Mouse (Mus musculus) frontal cortex, adult (tissue): ENCODE measurements around the gene Rflna.

Experiments
- ATAC-seq: cut with Nextera tagmentation; 2 replicates; pipeline ENCODE4 v1.9.2; 2017; ENCODE audit warnings: mild to moderate bottlenecking, moderate library complexity, mixed read lengths; ENCODE audit not compliant: low TSS enrichment

Rflna gene

DNA sequence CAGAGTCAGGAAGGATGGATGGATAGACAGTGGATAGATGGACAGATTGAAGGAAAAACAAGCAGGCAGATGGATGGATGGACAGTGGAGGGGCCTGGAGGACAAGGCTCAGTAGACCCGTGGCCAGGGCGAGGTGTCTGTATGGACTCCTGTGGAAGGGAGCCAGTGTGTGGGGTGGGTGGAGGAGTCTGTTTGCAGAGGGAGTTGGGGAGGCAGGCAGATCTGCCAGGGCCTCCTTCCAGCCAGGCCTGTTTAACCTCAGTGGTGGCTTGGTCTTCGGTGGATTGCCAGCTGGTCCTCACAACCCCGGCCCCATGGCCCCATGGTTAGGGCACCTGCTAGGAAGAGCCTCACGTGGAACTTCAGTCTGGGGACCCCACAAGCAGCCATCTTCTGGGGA is 3.9 kb downstream of the Rflna start:
- no peak for ATAC-seq

DNA sequence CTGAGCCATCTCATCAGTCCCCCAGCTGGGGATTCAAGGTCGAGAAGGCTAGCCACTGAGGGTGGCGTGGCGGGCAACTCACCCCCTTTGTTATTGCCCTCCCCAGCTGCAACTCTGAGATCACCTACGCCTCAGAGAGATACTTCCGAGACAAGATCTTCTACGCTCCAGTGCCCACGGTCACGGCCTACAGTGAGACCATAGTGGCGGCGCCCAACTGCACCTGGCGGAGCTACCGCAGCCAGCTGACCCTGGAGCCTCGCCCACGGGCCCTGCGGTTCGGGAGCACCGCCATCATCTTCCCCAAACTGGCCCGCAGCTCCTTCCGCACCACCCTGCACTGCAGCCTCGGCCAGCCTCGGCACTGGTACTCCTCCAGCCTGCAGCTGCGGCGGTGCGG is 8.1 kb downstream of the Rflna start:
- no peak for ATAC-seq

DNA sequence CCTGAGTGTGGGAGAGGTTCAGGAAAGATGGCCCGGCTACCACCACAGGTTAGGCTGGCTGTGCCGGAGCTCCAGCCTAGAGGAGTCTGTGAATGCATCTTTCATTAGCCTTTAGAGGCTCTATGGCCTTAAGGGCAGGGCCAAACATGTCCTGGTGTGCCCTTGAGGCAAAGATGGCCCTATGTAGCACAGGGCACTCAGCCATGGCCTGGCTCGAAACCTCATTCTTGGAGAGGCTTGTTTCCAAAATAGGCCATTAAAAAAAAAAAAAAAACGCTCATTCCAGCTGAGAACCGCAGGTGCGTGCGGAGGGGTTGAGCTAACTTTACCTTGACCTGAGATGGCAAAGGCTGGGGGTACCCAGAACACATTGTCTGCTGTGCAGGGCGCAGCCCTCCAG is 8.6 kb downstream of the Rflna start:
- no peak for ATAC-seq

DNA sequence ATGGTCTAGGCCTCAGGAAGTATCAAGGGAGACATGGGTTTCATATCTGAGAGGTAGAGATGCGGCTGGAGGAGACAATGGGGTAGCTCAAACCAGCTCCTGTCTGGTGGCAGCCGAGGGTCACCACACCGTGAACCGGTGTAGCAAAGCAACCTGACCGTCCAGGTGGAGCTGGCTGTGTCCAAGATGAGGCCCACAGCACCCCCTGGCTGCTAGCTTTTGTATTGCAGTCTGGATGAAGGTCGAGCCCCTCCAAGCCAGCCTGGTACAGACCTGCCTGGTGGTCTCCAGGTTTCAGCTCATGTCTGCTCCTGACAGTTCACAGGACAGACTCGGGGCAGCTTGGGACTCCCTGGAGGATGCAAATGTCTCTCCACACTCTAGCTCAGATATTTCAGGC is 11.5 kb downstream of the Rflna start:
- ATAC-seq = 0 out of 2 replicates have a peak, but pooled peaks have one; percentile 32

DNA sequence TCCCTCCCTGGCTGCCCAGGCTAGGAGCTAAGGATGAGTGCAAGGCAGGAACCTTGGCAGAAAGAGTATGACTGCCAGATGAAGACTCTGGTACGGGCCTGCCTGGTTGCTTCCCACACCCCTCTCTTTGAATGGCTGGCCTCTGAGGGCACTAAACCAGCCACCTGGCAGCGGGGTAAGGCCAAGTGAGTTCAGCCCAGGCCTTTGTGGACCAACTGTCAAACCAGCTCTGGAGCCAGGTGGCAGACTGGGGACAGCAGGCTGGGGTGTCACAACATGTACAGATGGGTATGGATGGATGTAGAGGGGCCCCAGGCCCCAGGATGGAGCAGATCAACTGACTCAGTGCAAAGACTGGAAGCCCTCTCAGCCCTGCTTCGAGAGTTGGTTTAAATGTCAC is 12.0 kb downstream of the Rflna start:
- ATAC-seq = no peak

DNA sequence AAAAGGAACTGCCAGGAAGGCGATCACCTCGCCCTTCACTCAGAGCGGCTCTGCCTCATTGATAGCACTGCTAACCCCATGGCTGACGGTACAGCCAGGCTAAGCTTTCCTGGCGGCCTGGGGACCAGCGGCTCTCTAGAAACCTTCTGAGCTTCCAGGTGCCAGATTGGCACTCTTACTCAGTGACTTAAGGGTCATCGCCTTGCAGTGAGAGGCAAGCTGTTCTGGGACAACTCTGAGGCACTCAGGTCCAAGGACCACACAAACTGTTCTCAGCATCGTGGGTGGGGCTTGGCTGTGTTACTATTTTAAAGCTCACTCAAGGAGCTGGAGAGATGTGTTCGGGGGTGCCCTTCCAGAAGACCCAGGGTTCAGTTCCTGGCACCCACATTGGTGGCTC is 12.6 kb downstream of the Rflna start:
- no peak for ATAC-seq

DNA sequence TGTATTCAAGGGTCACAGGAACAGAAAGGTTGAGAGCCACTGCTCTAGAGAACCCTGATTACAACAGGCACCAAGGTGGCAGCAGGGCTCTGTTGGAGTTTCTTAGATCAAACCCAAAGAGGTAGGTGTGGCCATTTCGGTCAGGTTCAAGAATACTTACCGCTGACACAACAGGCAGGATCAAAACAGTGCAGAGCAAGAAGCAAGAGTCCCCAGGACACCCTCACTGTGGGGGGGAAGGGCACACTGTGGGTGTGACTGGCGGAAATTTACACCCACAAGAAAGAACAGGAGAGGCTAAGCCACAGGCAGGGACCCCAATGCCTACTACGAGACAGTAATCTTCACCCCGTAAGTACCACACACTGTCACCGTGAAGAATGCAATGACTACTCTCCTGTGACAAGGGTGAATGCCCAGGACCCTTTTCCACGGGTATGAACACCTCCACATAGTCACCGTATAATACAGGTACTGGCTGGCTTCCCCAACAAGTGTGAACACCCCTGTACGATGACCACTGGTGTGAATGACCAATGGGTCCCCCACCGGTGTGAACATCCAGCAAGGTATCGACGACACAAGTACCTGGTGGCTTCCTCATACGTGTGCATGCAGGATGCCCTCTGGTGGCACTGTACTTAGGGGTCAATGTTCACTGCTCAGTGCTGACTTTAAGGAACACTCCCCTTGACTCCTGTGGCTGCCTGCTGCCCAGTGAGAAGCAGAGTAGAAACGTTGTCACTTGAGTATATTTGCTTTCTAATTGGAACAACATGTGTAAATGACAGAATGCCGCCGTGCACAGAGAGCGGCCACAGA is 13.6 kb downstream of the Rflna start:
- no peak for ATAC-seq

DNA sequence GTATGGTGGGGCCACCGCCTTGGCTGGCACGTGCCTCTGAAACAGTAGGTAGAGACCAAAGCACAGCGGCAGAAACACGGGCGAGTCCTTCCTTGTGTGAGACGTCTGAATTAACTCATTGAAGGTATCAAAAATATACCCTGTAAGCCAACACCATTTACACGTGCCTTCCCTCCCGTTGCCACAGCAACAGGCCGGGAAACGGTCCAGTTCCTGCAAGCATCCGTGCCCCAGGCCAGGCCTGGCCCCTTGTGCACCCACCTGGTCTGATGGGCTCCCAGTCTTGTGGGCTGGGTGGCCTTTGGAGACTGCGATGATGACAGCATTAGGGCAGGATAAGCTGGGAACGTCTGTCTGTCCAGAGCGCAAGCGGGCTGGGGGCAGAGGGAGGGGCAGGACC is 14.3 kb downstream of the Rflna start:
- ATAC-seq = no peak

DNA sequence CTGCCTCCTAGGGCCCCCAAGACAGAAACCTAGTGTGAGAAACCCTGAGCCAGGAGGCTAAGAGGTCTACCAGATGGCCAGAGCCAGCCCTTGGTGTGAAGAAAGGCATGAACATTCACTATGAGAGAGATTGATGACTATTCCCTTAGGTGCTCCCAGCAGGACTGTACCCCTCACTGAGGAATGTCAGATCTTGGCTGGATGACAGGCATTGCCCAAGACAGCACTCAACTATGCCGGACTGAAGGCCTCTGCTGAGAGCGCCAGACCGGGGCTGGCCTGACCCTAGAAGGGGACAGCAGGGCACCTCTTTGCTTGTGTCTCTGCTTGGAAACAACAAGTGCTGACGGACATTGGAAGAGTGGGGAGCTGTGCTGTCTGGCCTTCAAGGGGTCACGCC is 16.1 kb downstream of the Rflna start:
- ATAC-seq = no peak

DNA sequence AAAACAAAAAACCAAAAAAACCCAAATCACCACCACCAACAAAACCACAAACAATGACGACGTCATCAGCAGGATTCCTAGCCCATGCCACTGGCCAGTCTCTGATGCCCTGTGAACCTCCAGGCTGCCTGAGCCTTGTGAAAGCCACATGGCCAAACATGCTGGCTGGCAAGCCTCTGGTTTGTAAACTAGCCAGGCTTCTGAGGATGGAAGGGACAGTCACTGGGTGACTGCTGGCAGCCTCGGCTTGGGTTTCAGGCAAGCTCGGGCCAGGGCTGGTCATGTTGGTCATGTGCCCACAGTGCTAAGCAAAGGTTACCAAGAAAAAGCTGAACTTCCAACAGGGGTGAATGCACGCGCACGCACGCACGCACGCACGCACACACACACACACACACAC is 18.3 kb downstream of the Rflna start:
- ATAC-seq = no peak

DNA sequence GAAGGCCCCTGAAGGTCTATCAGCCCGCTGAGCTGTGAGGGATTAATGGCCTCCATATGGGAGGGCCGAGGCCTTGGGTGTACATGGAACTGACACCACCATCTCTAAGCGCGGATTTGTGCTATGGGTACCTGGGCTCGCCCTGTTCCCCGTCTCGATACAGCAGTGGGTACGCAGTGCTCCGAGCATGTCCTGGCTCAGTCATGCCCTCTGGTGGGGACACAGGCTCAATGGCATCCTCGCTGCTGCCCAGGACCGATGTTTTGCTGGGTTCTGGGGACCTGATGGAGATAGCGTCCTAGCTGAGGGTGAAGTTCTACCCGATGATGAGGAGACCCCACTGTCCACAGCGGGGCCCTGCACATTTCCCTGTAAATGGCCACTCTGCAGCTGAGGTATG is 21.0 kb downstream of the Rflna start:
- ATAC-seq = no peak

DNA sequence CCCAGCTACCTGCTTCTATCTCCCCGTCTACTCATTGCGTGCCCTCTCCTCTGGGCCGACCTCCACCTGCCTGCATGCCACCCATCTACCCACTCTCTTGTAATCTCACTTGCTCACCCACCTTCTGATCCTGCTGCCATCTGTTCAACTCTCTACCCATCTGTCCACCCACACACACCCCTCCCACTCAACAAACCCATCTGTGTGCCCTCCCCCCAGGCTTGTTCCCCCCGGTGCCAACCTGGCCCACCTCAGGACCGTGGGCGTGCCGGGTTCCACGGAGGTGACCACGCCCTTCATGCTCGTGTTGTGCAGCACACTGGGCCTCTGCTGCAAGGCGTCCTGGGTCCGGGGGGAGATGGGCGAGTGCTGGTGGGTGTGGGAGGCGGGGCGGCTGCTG is 25.4 kb downstream of the Rflna start:
- ATAC-seq = no peak

DNA sequence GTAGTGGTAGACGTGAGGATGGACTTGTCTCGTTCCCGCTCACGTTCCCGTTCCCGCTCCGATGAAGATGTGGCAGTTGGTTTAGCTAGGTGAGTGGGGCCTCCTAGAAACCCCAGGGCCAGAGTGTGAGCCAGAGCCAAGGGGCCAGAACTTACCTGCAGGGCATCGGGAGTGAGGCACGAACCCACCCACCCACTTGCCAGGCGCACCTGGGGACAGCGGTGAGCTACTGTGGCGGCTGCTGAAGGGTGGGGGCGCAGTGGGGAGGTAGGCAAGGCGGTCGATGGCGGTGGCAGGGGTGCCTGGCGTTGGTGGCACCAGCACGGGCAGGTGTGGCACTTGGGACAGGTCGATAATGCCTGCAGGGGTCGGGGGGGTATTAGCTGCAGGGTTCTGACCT is 25.9 kb downstream of the Rflna start:
- no peak for ATAC-seq

DNA sequence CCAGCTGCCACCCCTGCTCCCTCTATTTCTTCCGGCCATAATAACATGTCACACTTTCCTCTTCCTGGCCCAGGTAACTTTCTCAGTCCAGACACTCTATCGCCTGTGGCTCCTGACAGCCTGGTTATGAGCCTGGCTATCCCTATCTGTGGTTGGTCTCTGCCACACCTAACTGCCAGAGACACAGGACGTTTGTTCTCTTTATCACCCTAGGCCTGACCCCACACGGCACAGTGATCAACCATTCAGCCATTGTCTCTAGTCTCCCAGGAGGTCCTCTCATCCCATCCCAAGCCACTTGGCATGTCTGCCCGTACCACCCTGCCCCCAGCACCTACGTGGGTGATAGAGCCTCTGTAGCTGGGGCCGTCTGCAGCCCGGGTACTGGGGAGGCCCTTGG is 33.5 kb downstream of the Rflna start:
- ATAC-seq = no peak

DNA sequence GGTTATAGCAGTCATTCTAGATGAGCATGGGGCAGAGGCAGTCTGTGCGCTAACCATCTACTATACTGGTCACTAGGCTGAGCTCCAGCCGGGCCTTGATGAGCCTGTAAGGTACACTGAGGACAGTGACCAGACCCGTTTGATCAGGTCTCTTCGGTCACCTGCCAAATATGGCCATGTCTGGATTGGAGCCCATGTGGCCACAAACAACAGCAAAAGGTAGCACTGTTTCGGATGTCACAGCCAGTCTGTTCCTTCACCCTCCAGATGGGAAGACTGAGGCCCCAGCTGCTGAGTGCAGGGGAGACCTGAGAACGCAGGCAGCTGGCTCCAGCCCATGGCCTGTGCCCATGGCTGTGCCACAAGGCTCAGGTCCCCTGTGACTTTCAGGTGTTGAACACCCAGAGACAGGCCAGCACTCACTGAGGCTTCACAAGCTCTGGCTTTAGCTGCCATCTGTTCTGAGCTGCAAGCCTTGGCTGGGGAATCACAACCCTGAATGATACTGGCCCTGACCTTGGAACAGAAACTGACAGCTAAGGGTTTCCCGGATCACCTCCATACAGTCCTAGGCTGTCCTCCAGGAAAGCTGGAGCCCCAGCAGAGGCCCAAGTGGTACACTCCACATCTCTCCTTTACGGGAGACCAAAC is 36.5 kb downstream of the Rflna start:
- ATAC-seq = no peak

DNA sequence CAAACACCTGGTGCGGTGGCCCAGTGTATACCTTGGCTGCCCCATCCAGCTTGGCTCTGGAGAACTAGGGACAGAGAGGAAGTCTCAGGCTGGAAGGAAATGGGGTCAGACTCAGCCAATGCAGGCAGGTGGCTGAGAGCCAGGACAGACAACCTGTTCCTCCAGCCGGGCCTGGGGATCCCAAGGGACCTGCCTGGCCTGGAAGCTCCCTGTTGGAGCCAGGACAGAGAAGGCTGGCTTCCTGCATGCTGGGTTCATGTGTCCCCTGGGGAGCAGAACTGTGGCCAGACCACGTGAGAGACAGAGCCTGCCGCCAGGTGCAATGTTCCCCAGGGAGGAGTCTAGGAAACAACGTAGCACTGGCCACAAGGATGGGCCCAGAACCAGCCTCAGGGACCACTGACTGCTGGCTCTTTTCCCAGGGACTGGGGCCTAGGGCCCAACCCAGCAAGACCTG is 37.1 kb downstream of the Rflna start:
- no peak for ATAC-seq

DNA sequence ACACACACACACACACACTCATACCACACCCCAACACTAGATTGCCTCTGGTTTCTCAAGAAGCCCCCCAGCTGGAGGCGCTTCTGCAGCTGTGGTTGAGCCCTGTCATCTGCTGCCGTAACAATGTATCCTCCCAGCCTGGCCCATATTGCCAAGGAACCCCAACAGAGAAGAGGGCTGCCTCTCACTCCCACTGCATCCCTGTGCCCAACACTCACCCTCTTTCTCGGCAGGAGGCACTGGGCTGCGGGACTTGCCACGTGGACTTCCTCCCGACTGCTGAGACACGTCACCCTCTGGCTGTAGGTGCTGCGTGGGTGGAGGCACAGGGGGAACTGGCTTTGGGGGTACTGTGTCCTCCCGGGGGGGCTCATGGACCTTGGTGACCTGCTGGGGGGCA is 38.6 kb downstream of the Rflna start:
- ATAC-seq = peak; percentile 57

DNA sequence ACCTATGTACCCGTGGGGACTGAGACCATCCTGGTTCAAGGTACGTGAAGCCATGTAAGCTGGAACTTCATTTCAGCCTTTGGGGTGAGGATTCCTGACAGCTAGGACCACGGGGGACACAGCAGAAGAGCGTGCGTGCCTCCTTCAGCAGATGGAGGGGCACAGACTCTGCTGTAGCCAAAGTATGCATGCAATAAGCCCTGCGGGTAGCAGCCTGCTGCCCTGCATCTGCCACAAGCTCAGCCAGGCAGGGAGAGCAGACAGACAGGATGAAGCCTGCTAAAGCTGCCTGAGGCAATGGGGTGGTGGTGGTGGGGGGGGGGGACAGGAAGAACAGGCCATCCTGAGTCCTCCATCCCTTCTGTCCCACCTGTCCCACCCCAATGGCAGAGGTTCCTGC is 40.4 kb downstream of the Rflna start:
- no peak for ATAC-seq

DNA sequence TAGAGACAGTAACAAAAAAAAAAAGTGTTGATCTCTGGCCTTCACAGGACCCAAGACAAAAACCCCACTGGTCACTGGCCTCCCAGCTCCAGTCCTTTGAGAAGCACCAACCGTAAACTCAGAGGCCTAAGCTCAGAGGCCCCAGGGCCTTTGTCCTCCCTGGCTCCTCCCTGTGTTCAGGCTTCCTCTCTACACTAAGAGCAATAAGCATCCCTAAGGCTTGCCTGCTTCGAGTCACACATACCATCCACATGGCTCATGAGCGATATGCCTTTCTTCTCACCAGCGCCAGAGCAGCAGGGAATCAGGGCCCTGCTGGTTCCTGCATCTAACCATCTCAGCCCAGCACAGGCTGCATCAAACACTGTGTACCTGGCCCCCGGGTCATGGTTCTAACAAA is 42.2 kb downstream of the Rflna start:
- 0 out of 2 replicates have a peak, but pooled peaks have one; percentile 39 for ATAC-seq

DNA sequence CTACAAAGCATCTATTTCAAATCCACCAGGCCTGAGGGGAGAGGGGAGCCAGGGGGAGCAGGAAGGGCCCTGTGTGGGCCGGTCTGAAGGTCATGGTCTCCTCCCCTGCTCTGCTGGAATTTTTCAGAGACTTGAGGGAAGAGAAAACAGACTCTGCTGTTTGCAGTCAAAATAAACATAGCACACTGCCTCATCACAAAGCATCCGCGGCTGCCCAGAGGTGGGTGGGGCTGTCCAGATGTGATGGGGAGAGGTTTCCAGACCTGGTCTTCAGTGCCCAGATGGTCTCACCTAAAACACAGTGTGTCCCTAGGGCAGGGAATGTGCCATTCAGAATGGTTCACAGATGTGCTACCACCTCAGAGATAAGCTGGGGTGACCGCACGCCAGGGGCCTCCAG is 43.4 kb downstream of the Rflna start:
- no peak for ATAC-seq

DNA sequence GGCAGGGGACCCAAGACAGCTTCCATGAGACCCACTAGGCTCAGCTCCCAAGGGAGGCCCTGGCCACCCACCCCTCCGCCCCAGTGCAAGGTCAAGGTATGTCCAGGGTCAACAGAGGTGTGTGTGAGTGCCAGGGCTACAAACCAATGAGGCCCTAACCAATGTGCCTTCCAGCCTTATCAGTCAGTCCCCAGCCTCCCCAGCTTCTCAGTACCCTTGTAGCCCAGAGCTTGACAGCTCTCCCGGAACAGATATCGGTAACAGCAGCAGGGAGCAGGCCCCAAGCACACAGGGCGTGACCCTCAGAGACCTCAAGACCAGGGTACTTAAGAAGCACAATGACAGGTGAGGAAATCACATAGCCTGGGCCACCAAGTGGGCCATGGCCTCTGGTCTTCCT is 46.5 kb downstream of the Rflna start:
- no peak for ATAC-seq

DNA sequence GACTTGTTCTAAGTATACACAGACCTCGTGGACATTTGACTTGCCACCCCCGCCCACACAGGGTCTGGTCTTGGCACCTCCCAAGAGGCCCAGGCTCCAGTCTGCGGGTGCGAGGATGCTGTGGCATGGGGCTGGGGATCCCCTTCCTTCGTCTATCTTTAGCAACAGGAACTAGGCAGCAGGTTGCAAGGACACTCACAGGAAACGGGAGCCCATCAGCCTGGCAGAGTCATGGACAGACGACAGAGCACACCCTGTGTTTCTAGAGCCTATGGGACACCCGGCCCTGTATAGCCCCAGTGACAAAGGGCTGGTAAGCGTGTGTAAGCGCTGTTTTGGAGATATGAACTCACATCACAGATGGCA is 49.2 kb downstream of the Rflna start:
- peak; percentile 13; the same call in 1 of the 2 replicates for ATAC-seq
